Mouse (Mus musculus): Measurements from ENCODE around the gene Amigo2. TPM values are rescaled to one million over a fixed set of nuclear protein-coding genes. Genes with fewer than 3 reads are reported as not detected.

Gene Amigo2
- total and polyA plus RNA-seq, 3 experiments: 6.4 to 23.0 (median 19.1) TPM

GRCm38 (mm10) chr15:97258483-97259230 is 11.6 kb upstream of the Amigo2 start (continued):
- TF ChIP-seq TBP (conservative IDR thresholded peaks at IDR 0.05; ENCODE audit: low read depth, low read length) (no peak), HCFC1 (IDR thresholded peaks at IDR 0.05; ENCODE audit: low read depth, low read length) (no peak), BHLHE40 (IDR thresholded peaks at IDR 0.05; ENCODE audit: low read depth, low read length) (peak; percentile 32; the same call in 1 of the 2 replicates), KAT2A (IDR thresholded peaks at IDR 0.05; ENCODE audit: insufficient replicate concordance, low read length) (no peak), ETS1 (conservative IDR thresholded peaks at IDR 0.05; ENCODE audit: low read depth, low read length) (peak; percentile 24; the same call in 1 of the 2 replicates), NRF1 (IDR thresholded peaks at IDR 0.05; ENCODE audit: low read depth, low read length) (0 out of 2 replicates have a peak, but pooled peaks have one; percentile 20), NELFE (IDR thresholded peaks at IDR 0.05; ENCODE audit: low read depth, low read length) (peak; percentile 18; the same call in 1 of the 2 replicates), ZKSCAN1 (IDR thresholded peaks at IDR 0.05; ENCODE audit: borderline replicate concordance, low read depth, low read length) (no peak), EP300 (IDR thresholded peaks at IDR 0.05; ENCODE audit: low read length) (no peak; the same call in 1 of the 2 replicates), SIN3A (IDR thresholded peaks at IDR 0.05; ENCODE audit: low read length) (peak; percentile 59), MEF2A (IDR thresholded peaks at IDR 0.05; ENCODE audit: borderline replicate concordance, low read depth, low read length) (no peak), ZMIZ1 (IDR thresholded peaks at IDR 0.05; ENCODE audit: low read depth, low read length) (peak; percentile 63; the same call in 1 of the 2 replicates), JUN (IDR thresholded peaks at IDR 0.05; ENCODE audit: insufficient read depth, low read depth, low read length) (no peak), POLR2A (IDR thresholded peaks at IDR 0.05; ENCODE audit: low read depth, low read length) (0 out of 2 replicates have a peak, but pooled peaks have one; percentile 38), SMC3 (IDR thresholded peaks at IDR 0.05; ENCODE audit: low read depth, low read length) (no peak)

GRCm38 (mm10) chr15:97257206-97257775 is 10.2 kb upstream of the Amigo2 start:
- Histone ChIP-seq H3K27ac (ENCODE audit: insufficient read depth, low read depth) (no peak overlapping the region), H3K27me3 (replicated peaks) (no peaks in the 10 kb centered on the region), H3K4me1 (ENCODE audit: control insufficient read depth in 1 of 2, insufficient read depth in 2 of 2) (peaks cover 30 to 80% of the 10 kb centered on the region in 2 experiments), H3K9ac (ENCODE audit: insufficient read depth, low read depth) (peak overlapping the region; percentile 6; the same call in 1 of the 2 replicates), H3K9me3 (replicated peaks; ENCODE audit: low read length) (no peaks in the 10 kb centered on the region), H3K4me3 (replicated peaks in 1 of 3; ENCODE audit: low read depth in 2 of 3, low read length in 2 of 3, poor library complexity in 1 of 3) (no peak overlapping the region), H3K79me2 (replicated peaks; ENCODE audit: control insufficient read depth, extremely low read depth, insufficient read depth, poor library complexity, severe bottlenecking) (no peaks in the 10 kb centered on the region), H3K36me3 (replicated peaks in 1 of 2; ENCODE audit: control insufficient read depth in 1 of 2, insufficient read depth in 1 of 2, low read length in 1 of 2) (no peaks in the 10 kb centered on the region), H3K4me2 (ENCODE audit: insufficient read depth, low read depth, poor library complexity, severe bottlenecking) (no peak overlapping the region)
- TF ChIP-seq POLR2AphosphoS2 (IDR thresholded peaks at IDR 0.05; ENCODE audit: low read depth, low read length) (no peak), USF2 (conservative IDR thresholded peaks at IDR 0.05; ENCODE audit: low read depth, low read length) (no peak), SIN3A (IDR thresholded peaks at IDR 0.05; ENCODE audit: low read length) (no peak), CHD2 (IDR thresholded peaks at IDR 0.05; ENCODE audit: low read length) (no peak), MEF2A (IDR thresholded peaks at IDR 0.05; ENCODE audit: borderline replicate concordance, low read depth, low read length) (no peak)
- DNase-seq (ENCODE audit: extremely low read depth): no peak
- in situ Hi-C loops (cut with MboI; ENCODE audit: low pct_ligation_motif_present, low pct_unique_long_range_greater_than_20kb, low sequenced_read_pairs) (loop anchor here (10.0 kb wide), 1 partner anchor 208 kb away; no protein-coding TSS in a partner anchor), dilution Hi-C loops (cut with MboI; ENCODE audit: extremely low pct_ligation_motif_present, extremely low pct_unique_long_range_greater_than_20kb, low sequenced_read_pairs) (no loop called here)
